Mouse (Mus musculus): Measurements from ENCODE around the gene Gm3604. TPM values are rescaled to one million over a fixed set of nuclear protein-coding genes. Genes with fewer than 3 reads are reported as not detected.
"Not testable (repeated sequence)": the region's sequence is repeated elsewhere in the genome, so short reads cannot be mapped to it uniquely, and the experiment has no call there.

Gene Gm3604
- 2.3 and 2.4 TPM in 2 replicates for polyA plus RNA-seq (2015; fragmentation: Nextera tagmentation; extraction: Ambion mirVana)

DNA sequence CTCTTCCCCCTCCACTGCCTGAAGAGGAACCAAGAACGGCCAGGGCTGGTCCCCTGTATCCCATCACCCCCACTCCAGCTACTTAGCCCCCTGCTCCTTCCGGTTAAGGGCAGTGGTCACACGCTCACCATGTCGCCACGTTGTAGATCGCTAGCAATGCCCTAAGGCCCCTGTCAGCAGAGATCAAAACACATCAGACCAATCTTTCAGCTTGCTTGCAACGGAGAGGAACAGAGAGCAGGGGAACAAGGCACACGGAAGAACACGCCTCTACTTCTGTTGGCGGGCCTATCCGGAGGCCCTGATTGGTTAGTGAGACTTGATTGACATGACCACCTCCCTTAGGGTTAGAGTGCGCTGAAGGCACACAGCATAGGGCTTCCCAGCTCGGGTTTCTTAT is at the start of gene Gm3604:
TSS of gene Gm3604 (minus strand) at position 226 of the 400 bp plus-strand sequence.
- H3K27ac ChIP-seq; ATAC-seq; H3K36me3 ChIP-seq (ENCODE audit: poor library complexity, severe bottlenecking); H3K4me1 ChIP-seq; H3K27me3 ChIP-seq: not testable (repeated sequence)
- H3K9me3 ChIP-seq (replicated peaks), result peaks cover 10% of the 10 kb centered on the region
- WGBS, result 8% methylated on average over 13 of the region's 13 CpGs
- peak within 1 kb of the TSS; percentile 45; the same call in 1 of the 2 replicates for H3K9ac ChIP-seq
- peak within 1 kb of the TSS; percentile 39 for H3K4me3 ChIP-seq
- H3K4me2 ChIP-seq, result peak within 1 kb of the TSS; percentile 44

DNA sequence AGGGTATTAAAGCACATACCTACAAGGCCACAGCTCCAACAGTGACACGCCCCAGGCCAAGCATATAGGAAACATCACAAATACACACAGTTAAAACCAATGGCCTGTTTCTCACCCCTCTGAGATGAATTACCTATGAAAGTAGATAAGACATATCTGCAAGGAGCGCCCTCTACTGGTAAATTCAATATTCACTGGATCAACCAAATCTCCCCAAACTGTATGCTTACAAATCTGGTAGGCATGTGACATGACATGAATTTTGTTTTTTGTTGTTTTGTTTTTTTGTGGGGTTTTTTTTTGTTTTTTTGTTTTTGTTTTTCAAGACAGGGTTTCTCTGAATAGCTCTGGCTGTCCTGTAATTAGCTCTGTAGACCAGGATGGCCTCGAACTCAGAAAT is 16.2 kb upstream of the Gm3604 start:
- H3K4me1 ChIP-seq; H3K4me2 ChIP-seq; H3K27me3 ChIP-seq; H3K36me3 ChIP-seq (ENCODE audit: poor library complexity, severe bottlenecking); H3K9ac ChIP-seq; H3K9me3 ChIP-seq (replicated peaks); ATAC-seq; H3K4me3 ChIP-seq; H3K27ac ChIP-seq: not testable (repeated sequence)
- 70% methylated on average over 3 of the region's 3 CpGs for WGBS

DNA sequence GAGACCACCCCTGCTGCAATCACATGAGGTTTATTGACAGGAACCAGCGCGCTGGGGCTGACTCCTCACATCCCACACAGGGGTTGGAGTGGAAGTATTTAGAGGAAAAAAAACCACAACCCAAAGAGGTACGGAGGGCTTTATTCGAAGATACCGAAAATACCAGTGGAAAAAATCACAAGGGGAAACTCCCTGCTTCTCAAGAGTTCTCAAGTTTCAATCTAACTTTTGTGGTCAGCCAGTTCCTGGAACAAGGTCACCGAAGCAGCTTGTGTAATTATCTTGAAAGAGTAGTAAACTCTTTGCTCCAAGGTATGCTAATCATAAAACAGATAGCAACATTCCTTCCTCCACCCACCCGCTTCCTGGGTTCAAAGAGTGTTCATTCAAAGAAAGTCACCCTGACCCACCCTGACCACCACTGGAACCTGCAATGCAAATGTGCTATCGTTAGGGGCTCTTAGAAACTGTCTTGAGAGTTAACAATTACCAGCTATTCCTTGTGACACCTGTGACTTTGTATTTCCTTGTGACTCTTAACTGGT is 7.2 kb upstream of the Gm3604 start:
- H3K4me3 ChIP-seq; H3K27me3 ChIP-seq; H3K4me2 ChIP-seq; H3K4me1 ChIP-seq; H3K27ac ChIP-seq; ATAC-seq; H3K36me3 ChIP-seq (ENCODE audit: poor library complexity, severe bottlenecking); H3K9ac ChIP-seq: not testable (repeated sequence)
- H3K9me3 ChIP-seq (replicated peaks), result peaks cover 11% of the 10 kb centered on the region
- WGBS, result 88% methylated on average over 8 of the region's 8 CpGs

DNA sequence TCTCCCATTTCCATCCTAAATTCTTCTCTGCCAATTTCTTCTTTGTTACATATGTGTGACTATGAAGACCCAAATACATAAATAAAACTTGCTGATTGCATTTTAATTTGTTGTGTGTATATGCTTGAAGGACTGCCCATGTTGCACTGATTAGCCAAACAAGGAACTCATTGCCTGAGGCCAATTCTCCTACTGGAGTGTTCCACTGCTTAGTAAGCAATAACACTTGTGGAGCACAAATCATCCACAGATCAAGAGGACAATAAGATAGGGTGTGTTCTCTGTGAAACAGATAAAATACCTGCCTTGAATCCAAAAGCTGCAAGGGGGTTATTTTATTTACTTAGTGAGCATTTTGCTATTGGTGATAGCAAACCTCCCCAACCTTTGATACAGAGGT is 51.2 kb downstream of the Gm3604 start:
- peaks cover 30% of the 10 kb centered on the region for H3K9me3 ChIP-seq (replicated peaks)
- no peaks in the 10 kb centered on the region for H3K27me3 ChIP-seq
- no peak overlapping the region for H3K27ac ChIP-seq
- H3K4me2 ChIP-seq, result no peak overlapping the region
- no peak overlapping the region for H3K9ac ChIP-seq
- no peaks in the 10 kb centered on the region for H3K4me1 ChIP-seq
- no peaks in the 10 kb centered on the region for H3K36me3 ChIP-seq (ENCODE audit: poor library complexity, severe bottlenecking)
- H3K4me3 ChIP-seq, result no peak overlapping the region
- no peak for ATAC-seq

DNA sequence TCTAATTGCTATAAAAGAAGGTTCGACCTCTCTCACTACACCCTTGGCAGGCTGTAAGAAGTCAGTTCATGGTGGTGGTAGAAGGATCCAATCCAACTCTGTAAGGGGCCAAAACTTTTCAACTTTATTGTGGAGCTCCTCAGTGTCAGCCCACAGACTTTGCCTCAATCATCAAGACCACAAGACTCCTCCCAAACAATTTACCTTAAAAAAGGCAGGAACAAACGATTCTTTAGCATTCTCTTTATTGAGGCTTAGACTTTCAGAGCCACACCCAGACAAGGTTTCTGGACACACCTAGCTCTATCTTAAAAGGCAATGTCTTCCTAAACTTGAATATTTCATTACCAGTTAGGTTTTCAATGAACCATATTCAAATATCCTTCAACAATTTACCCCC is 51.6 kb downstream of the Gm3604 start:
- Histone ChIP-seq H3K27me3 (no peaks in the 10 kb centered on the region), H3K4me1 (no peaks in the 10 kb centered on the region), H3K4me2 (no peak overlapping the region), H3K9me3 (replicated peaks) (peaks cover 30% of the 10 kb centered on the region), H3K4me3 (no peak overlapping the region), H3K9ac (no peak overlapping the region), H3K27ac (no peak overlapping the region), H3K36me3 (ENCODE audit: poor library complexity, severe bottlenecking) (no peaks in the 10 kb centered on the region)
- 73% methylated on average over 2 of the region's 2 CpGs for WGBS
- no peak for ATAC-seq

Small RNA genes lying within 50 kb of the gene (microRNA-seq; reads per million reads assigned to microRNA genes)
- not detected for gene Gm25933

Other genes starting within 250 kb of the Gm3604 start
- 15.1 and 15.8 TPM in 2 replicates for gene Gm49359, start 83.7 kb upstream of the Gm3604 start, polyA plus RNA-seq (2015; fragmentation: Nextera tagmentation; extraction: Ambion mirVana)
- gene Zfp935, start 175.3 kb upstream of the Gm3604 start, polyA plus RNA-seq (2015; fragmentation: Nextera tagmentation; extraction: Ambion mirVana), result not detected in 2 replicates
- gene Zfp934, start 188.0 kb upstream of the Gm3604 start, polyA plus RNA-seq (2015; fragmentation: Nextera tagmentation; extraction: Ambion mirVana), result 16.4 and 18.1 TPM in 2 replicates
- gene 6720489N17Rik, start 241.0 kb upstream of the Gm3604 start, polyA plus RNA-seq (2015; fragmentation: Nextera tagmentation; extraction: Ambion mirVana), result 11.9 and 13.4 TPM in 2 replicates

Measured in forebrain, embryonic 13.5 days (tissue).